Mouse (Mus musculus): ENCODE results near the gene Sfxn5. TPM values are rescaled to one million over a fixed set of nuclear protein-coding genes. Genes with fewer than 3 reads are reported as not detected.

Sfxn5 gene
- total and polyA plus RNA-seq, 2 experiments from 2014 or later, result 76.1 to 135 TPM

GRCm38 (mm10) chr6:85363231-85363905, 30.1 kb upstream of the Sfxn5 start:
- no peaks in the 10 kb centered on the region for H3K27me3 ChIP-seq (ENCODE audit: insufficient read depth, low read length)
- DNase-seq (ENCODE audit: low spot score), result no peak
- no peak for ATAC-seq (ENCODE audit: low FRiP score)
- no peak overlapping the region for H3K4me2 ChIP-seq (ENCODE audit: low read depth, low read length, poor library complexity, severe bottlenecking)
- H3K9ac ChIP-seq (replicated peaks; ENCODE audit: low read length, poor library complexity, severe bottlenecking), result no peak overlapping the region
- no peaks in the 10 kb centered on the region for H3K4me1 ChIP-seq (ENCODE audit: insufficient read depth, low read length)
- H3K4me3 ChIP-seq (ENCODE audit: low read depth, low read length), result no peak overlapping the region
- 95% methylated on average over 5 of the region's 5 CpGs for WGBS
- no peak overlapping the region for H3K27ac ChIP-seq (ENCODE audit: low read depth, low read length)
- TF ChIP-seq CTCF (IDR thresholded peaks at IDR 0.05), result no peak
- H3K36me3 ChIP-seq (ENCODE audit: insufficient read depth, low read length), result no peaks in the 10 kb centered on the region; the same call in 1 of the 2 replicates
- H3K9me3 ChIP-seq (ENCODE audit: low read length), result no peaks in the 10 kb centered on the region

- Histone ChIP-seq H3K4me1 (ENCODE audit: insufficient read depth, low read length) (no peaks in the 10 kb centered on the region), H3K4me2 (ENCODE audit: low read depth, low read length, poor library complexity, severe bottlenecking) (no peak overlapping the region), H3K36me3 (ENCODE audit: insufficient read depth, low read length) (no peaks in the 10 kb centered on the region), H3K9ac (replicated peaks; ENCODE audit: low read length, poor library complexity, severe bottlenecking) (no peak overlapping the region), H3K4me3 (ENCODE audit: low read depth, low read length) (no peak overlapping the region), H3K27ac (ENCODE audit: low read depth, low read length) (no peak overlapping the region), H3K9me3 (ENCODE audit: low read length) (no peaks in the 10 kb centered on the region), H3K27me3 (ENCODE audit: insufficient read depth, low read length) (no peaks in the 10 kb centered on the region)
- no peak for DNase-seq (ENCODE audit: low spot score)
- TF ChIP-seq CTCF (IDR thresholded peaks at IDR 0.05), result no peak
- ATAC-seq (ENCODE audit: low FRiP score), result no peak
- WGBS, result 83% methylated on average over 5 of the region's 5 CpGs
These were observed 29.4 kb upstream of the Sfxn5 start for GRCm38 (mm10) chr6:85362610-85363009.

- Histone ChIP-seq H3K9me3 (ENCODE audit: low read length) (no peaks in the 10 kb centered on the region), H3K4me3 (ENCODE audit: low read depth, low read length) (no peak overlapping the region), H3K4me2 (ENCODE audit: low read depth, low read length, poor library complexity, severe bottlenecking) (no peak overlapping the region), H3K27ac (ENCODE audit: low read depth, low read length) (no peak overlapping the region), H3K27me3 (ENCODE audit: insufficient read depth, low read length) (no peaks in the 10 kb centered on the region), H3K36me3 (ENCODE audit: insufficient read depth, low read length) (no peaks in the 10 kb centered on the region), H3K4me1 (ENCODE audit: insufficient read depth, low read length) (no peaks in the 10 kb centered on the region), H3K9ac (replicated peaks; ENCODE audit: low read length, poor library complexity, severe bottlenecking) (no peak overlapping the region)
- WGBS, result 84% methylated on average over 5 of the region's 5 CpGs
- TF ChIP-seq CTCF (IDR thresholded peaks at IDR 0.05), result no peak
- no peak for DNase-seq (ENCODE audit: low spot score)
- no peak for ATAC-seq (ENCODE audit: low FRiP score)
These were observed 27.1 kb upstream of the Sfxn5 start for GRCm38 (mm10) chr6:85360311-85360710.

GRCm38 (mm10) chr6:85358877-85359276, 25.7 kb upstream of the Sfxn5 start:
- WGBS, result 93% methylated on average over 1 of the region's 1 CpGs
- Histone ChIP-seq H3K36me3 (ENCODE audit: insufficient read depth, low read length) (no peaks in the 10 kb centered on the region), H3K27ac (ENCODE audit: low read depth, low read length) (no peak overlapping the region), H3K9me3 (ENCODE audit: low read length) (no peaks in the 10 kb centered on the region), H3K4me1 (ENCODE audit: insufficient read depth, low read length) (no peaks in the 10 kb centered on the region), H3K27me3 (ENCODE audit: insufficient read depth, low read length) (no peaks in the 10 kb centered on the region), H3K4me3 (ENCODE audit: low read depth, low read length) (no peak overlapping the region), H3K9ac (replicated peaks; ENCODE audit: low read length, poor library complexity, severe bottlenecking) (no peak overlapping the region), H3K4me2 (ENCODE audit: low read depth, low read length, poor library complexity, severe bottlenecking) (no peak overlapping the region)
- no peak for DNase-seq (ENCODE audit: low spot score)
- ATAC-seq (ENCODE audit: low FRiP score), result no peak
- TF ChIP-seq CTCF (IDR thresholded peaks at IDR 0.05), result no peak

- DNase-seq (ENCODE audit: low spot score) (no peak), ATAC-seq (ENCODE audit: low FRiP score) (no peak)
- no peak for TF ChIP-seq CTCF (IDR thresholded peaks at IDR 0.05)
- Histone ChIP-seq H3K27me3 (ENCODE audit: insufficient read depth, low read length) (no peaks in the 10 kb centered on the region), H3K4me3 (ENCODE audit: low read depth, low read length) (no peak overlapping the region), H3K27ac (ENCODE audit: low read depth, low read length) (peak overlapping the region; percentile 32; the same call in 1 of the 2 replicates), H3K9ac (replicated peaks; ENCODE audit: low read length, poor library complexity, severe bottlenecking) (no peak overlapping the region), H3K4me1 (ENCODE audit: insufficient read depth, low read length) (no peaks in the 10 kb centered on the region), H3K4me2 (ENCODE audit: low read depth, low read length, poor library complexity, severe bottlenecking) (no peak overlapping the region), H3K36me3 (ENCODE audit: insufficient read depth, low read length) (no peaks in the 10 kb centered on the region), H3K9me3 (ENCODE audit: low read length) (no peaks in the 10 kb centered on the region)
- WGBS, result 51% methylated on average over 4 of the region's 4 CpGs
These were observed 23.7 kb upstream of the Sfxn5 start for GRCm38 (mm10) chr6:85356682-85357465.

- H3K4me2 ChIP-seq (ENCODE audit: low read depth, low read length, poor library complexity, severe bottlenecking), result no peak overlapping the region
These were observed 22.5 kb upstream of the Sfxn5 start for GRCm38 (mm10) chr6:85355753-85356152.

More at GRCm38 (mm10) chr6:85355753-85356152, 22.5 kb upstream of the Sfxn5 start:
- H3K36me3 ChIP-seq (ENCODE audit: insufficient read depth, low read length), result no peaks in the 10 kb centered on the region
- TF ChIP-seq CTCF (IDR thresholded peaks at IDR 0.05), result no peak
- H3K9me3 ChIP-seq (ENCODE audit: low read length), result no peaks in the 10 kb centered on the region
- H3K27ac ChIP-seq (ENCODE audit: low read depth, low read length), result no peak overlapping the region
- DNase-seq (ENCODE audit: low spot score), result no peak
- WGBS, result 98% methylated on average over 2 of the region's 2 CpGs
- no peak for ATAC-seq (ENCODE audit: low FRiP score)
- H3K4me1 ChIP-seq (ENCODE audit: insufficient read depth, low read length), result no peaks in the 10 kb centered on the region
- no peak overlapping the region for H3K4me3 ChIP-seq (ENCODE audit: low read depth, low read length)
- H3K27me3 ChIP-seq (ENCODE audit: insufficient read depth, low read length), result no peaks in the 10 kb centered on the region
- H3K9ac ChIP-seq (replicated peaks; ENCODE audit: low read length, poor library complexity, severe bottlenecking), result no peak overlapping the region

Data from midbrain, postnatal 0 days (tissue).